Mouse (Mus musculus) heart, embryonic 14.5 days (tissue): ENCODE results near the gene Stard13. TPM values are rescaled to one million over a fixed set of nuclear protein-coding genes. Genes with fewer than 3 reads are reported as not detected.

Source experiments
- ATAC-seq: fragments of 200-750 bp; cut with Nextera tagmentation; 2 replicates; pipeline ENCODE4 v1.8.0; 2017; ENCODE audit warnings: low read depth, moderate TSS enrichment; ENCODE audit not compliant: insufficient number of reproducible peaks, insufficient read depth, low FRiP score
- H3K27ac ChIP-seq, 2 experiments: fragments of 200-500 bp in 1 of 2; fragments of 300-500 bp in 1 of 2; sonication (generic) in 1 of 2; replicated peaks in 1 of 2; 2 replicates each; pipeline ENCODE4 v1.5.1; 2012 to 2014; ENCODE audit warnings: low read depth in 2 of 2, low read length in 2 of 2, control low read depth in 1 of 2, mild to moderate bottlenecking in 1 of 2, mixed read lengths in 1 of 2; ENCODE audit not compliant: control insufficient read depth in 1 of 2, insufficient read depth in 1 of 2
- H3K27me3 ChIP-seq: fragments of 300-500 bp; sonication (generic); 2 replicates; pipeline ENCODE4 v1.6.1; 2014; ENCODE audit warnings: mild to moderate bottlenecking, low read length, control low read depth; ENCODE audit not compliant: control insufficient read depth, insufficient read depth
- H3K36me3 ChIP-seq: fragments of 300-500 bp; sonication (generic); 2 replicates; pipeline ENCODE4 v1.6.1; 2014; ENCODE audit warnings: mild to moderate bottlenecking, control low read depth, low read length, mixed read lengths; ENCODE audit not compliant: control insufficient read depth, insufficient read depth
- H3K4me1 ChIP-seq, 2 experiments: fragments of 200-500 bp in 1 of 2; fragments of 300-500 bp in 1 of 2; sonication (generic) in 1 of 2; 2 replicates each; pipeline ENCODE4 v1.6.1; 2012 to 2014; ENCODE audit warnings: low read length in 2 of 2, control low read depth in 1 of 2, mixed read lengths in 1 of 2; ENCODE audit not compliant: control insufficient read depth in 2 of 2, insufficient read depth in 2 of 2
- H3K4me2 ChIP-seq: fragments of 300-500 bp; sonication (generic); 2 replicates; pipeline ENCODE4 v1.6.1; 2014; ENCODE audit warnings: mild to moderate bottlenecking, low read length
- H3K4me3 ChIP-seq, 2 experiments: fragments of 200-500 bp in 1 of 2; fragments of 300-500 bp in 1 of 2; sonication (generic) in 1 of 2; 2 replicates each; pipeline ENCODE4 v1.5.1; 2012 to 2014; ENCODE audit warnings: low read length in 2 of 2, mild to moderate bottlenecking in 2 of 2, control low read depth in 1 of 2, low read depth in 1 of 2, moderate library complexity in 1 of 2; ENCODE audit not compliant: control insufficient read depth in 1 of 2, insufficient read depth in 1 of 2
- H3K9ac ChIP-seq: fragments of 300-500 bp; sonication (generic); 2 replicates; pipeline ENCODE4 v1.6.1; 2014; ENCODE audit warnings: mild to moderate bottlenecking, low read length
- H3K9me3 ChIP-seq: fragments of 300-500 bp; sonication (generic); 2 replicates; pipeline ENCODE4 v1.6.1; 2016; ENCODE audit warnings: low read length, control low read depth; ENCODE audit not compliant: control insufficient read depth
- WGBS: fragments of 180-500 bp; shearing (Covaris S2); extraction: QIAGEN DNeasy Blood & Tissue Kit; methylation state at CpG from one replicate; pipeline ENCODE4 v1.1.7; 2014; 5-methylcytosine and 5-hydroxymethylcytosine counted together
- polyA plus RNA-seq: library from polyadenylated mRNA; unstranded; fragments of >200 nt; fragmentation: Nextera tagmentation; extraction: Ambion mirVana; gene quantifications from 2 replicates; pipeline ENCODE4 v1.2.1, GENCODE M21; 2014

Gene Stard13
- polyA plus RNA-seq, 1 experiment from 2014 or later: 3.4 TPM

DNA sequence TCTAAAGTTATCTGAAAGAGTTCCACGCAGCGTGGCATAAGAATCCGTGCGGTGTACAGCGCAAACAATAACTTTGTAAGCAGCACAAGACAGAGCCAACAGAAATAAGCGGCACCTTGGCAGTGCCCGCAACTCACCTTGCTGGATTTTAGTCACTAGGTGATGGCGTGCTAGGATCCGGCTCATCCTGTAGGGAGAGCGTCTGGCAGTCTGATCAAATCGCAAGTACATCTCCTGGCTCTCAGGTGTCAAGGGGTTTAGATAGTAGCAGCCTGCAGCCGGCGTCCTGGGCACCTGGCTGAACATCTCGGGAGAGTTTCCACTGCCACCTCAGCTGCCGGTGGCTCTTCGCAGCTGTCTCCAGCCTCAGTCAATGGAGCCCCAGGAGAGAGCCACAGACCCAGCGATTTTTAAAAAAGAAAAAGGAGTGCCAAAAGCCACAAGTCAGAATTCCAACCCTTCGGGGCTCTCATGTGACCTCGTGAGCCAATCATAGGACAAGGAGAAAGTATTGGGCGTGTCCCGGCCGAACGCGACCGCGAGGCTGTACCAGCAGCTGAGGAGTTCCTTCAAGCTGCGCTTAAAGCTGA is 43.8 kb downstream of the Stard13 start:
- H3K27ac ChIP-seq: peak overlapping the region; percentile 11 to 48; a peak in 1 of 4 replicates
- no peaks in the 10 kb centered on the region for H3K36me3 ChIP-seq
- H3K27me3 ChIP-seq: no peaks in the 10 kb centered on the region
- no peaks in the 10 kb centered on the region for H3K9me3 ChIP-seq
- H3K4me3 ChIP-seq: peak overlapping the region; percentile 65 to 68
- ATAC-seq: peak; percentile 84
- peak overlapping the region; percentile 90 for H3K4me2 ChIP-seq
- peak overlapping the region; percentile 76 for H3K9ac ChIP-seq
- WGBS: 2% methylated on average over 27 of the region's 27 CpGs
- peaks cover 6 to 11% of the 10 kb centered on the region in 2 experiments; a peak in 3 of 4 replicates for H3K4me1 ChIP-seq

DNA sequence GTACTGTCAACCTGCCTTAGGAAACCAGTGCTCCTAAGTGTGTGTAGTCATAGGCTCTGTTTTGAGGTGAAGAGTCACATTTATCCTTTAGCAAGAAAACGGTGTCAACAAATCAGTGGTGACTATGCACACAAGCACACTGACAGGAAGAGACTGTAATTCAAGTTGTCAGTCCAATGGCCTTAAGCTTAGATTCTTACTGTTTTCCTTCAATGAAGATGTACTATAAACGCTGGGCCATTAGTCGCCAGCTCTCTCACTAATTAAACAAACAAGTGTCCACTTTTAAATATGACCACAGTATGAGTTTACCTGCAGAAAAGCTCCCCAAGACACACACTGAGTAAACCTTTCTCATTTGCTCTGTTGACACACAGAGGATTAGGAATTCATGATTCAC is 44.3 kb downstream of the Stard13 start:
- no peaks in the 10 kb centered on the region for H3K9me3 ChIP-seq
- H3K36me3 ChIP-seq: no peaks in the 10 kb centered on the region
- no peak for ATAC-seq
- H3K4me1 ChIP-seq: peaks cover 6 to 11% of the 10 kb centered on the region in 2 experiments; a peak in 3 of 4 replicates
- H3K9ac ChIP-seq: peak overlapping the region; percentile 76
- peak overlapping the region; percentile 90 for H3K4me2 ChIP-seq
- 38% methylated on average over 3 of the region's 3 CpGs for WGBS
- H3K27me3 ChIP-seq: no peaks in the 10 kb centered on the region
- peak overlapping the region; percentile 65 to 68; a peak in 3 of 4 replicates for H3K4me3 ChIP-seq
- H3K27ac ChIP-seq: no peak overlapping the region; a peak in 1 of 4 replicates

DNA sequence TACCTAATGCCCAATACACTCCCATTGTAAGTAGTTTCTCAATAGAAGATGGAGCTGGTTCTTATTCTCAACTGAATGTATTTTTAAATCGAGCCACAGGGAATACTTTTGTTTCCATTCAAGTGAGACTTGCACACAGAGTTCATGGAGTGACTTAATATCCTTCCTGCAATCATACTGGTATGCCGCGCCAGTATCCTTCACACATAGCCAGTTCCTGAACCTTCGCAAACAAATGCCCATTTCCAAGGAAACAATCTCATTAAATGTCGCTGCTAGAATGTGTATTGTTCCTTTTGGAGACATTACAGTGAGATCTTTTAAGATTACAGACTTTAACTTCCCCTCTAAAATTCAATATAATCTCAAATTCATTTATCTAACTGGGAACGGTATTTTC is 45.0 kb downstream of the Stard13 start:
- ATAC-seq: no peak
- Histone ChIP-seq H3K9ac (no peak overlapping the region), H3K4me1 (peaks cover 9 to 13% of the 10 kb centered on the region in 2 experiments), H3K4me2 (peak overlapping the region; percentile 90), H3K36me3 (no peaks in the 10 kb centered on the region), H3K27me3 (no peaks in the 10 kb centered on the region), H3K4me3 (peak overlapping the region in 1 of 2 experiments; percentile 65; a peak in 1 of 4 replicates), H3K9me3 (no peaks in the 10 kb centered on the region), H3K27ac (no peak overlapping the region)
- 69% methylated on average over 6 of the region's 6 CpGs for WGBS

DNA sequence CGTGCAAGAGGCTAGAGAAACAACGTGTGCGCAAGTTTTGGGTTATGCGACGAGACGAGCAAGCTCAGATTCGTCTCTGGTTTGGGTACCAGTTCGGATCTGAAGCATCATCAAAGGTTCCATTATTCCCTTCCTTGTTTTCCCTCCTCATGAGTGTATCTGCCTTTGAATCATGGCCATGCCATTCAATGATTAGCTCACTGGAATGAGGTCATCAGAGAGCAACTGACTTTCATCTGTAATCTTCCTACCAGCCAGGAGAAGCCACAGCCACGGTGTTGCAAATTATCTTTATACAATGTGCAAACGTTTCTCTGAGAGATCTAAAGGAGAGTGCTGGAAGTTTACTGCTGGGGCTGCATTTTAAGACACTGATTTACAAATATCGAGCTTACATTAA is 46.3 kb downstream of the Stard13 start:
- H3K36me3 ChIP-seq: no peaks in the 10 kb centered on the region
- no peaks in the 10 kb centered on the region for H3K9me3 ChIP-seq
- no peak overlapping the region for H3K4me3 ChIP-seq
- peaks cover 9 to 16% of the 10 kb centered on the region in 2 experiments for H3K4me1 ChIP-seq
- no peak overlapping the region for H3K4me2 ChIP-seq
- H3K27ac ChIP-seq: no peak overlapping the region
- no peak for ATAC-seq
- no peaks in the 10 kb centered on the region for H3K27me3 ChIP-seq
- no peak overlapping the region for H3K9ac ChIP-seq
- WGBS: 78% methylated on average over 11 of the region's 11 CpGs

DNA sequence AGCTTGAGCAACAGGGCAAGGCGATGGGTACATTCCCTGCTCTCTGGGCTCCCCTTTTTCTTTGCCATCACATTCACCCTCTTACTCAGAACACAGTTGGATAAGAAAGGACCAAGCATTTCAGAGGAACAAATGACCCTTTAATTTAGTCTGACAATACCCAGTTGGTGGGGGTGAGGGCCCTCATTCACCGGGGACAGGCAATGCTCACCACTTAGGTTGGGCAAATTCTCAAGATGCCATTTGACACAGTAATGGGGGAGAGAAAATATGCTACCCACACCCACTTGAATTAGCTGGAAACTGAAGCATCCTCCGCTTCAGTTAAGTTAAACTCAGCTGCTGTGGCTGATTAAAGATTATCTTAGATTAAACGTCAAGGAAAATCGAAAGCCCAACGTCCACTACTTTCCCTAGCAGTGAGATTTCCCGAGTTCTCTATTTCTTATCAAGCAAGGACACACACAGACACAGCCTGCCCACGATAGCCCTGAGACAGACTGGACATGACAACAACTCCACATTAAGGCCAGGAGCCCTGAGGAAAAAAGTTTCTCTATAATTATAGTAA is 48.3 kb downstream of the Stard13 start:
- Histone ChIP-seq H3K27me3 (no peaks in the 10 kb centered on the region), H3K9me3 (no peaks in the 10 kb centered on the region), H3K4me1 (peaks cover 9 to 16% of the 10 kb centered on the region in 2 experiments), H3K4me2 (0 out of 2 replicates have a peak overlapping the region, but pooled peaks have one; percentile 13), H3K4me3 (no peak overlapping the region), H3K27ac (no peak overlapping the region), H3K9ac (no peak overlapping the region), H3K36me3 (no peaks in the 10 kb centered on the region)
- 34% methylated on average over 8 of the region's 8 CpGs for WGBS
- ATAC-seq: no peak

DNA sequence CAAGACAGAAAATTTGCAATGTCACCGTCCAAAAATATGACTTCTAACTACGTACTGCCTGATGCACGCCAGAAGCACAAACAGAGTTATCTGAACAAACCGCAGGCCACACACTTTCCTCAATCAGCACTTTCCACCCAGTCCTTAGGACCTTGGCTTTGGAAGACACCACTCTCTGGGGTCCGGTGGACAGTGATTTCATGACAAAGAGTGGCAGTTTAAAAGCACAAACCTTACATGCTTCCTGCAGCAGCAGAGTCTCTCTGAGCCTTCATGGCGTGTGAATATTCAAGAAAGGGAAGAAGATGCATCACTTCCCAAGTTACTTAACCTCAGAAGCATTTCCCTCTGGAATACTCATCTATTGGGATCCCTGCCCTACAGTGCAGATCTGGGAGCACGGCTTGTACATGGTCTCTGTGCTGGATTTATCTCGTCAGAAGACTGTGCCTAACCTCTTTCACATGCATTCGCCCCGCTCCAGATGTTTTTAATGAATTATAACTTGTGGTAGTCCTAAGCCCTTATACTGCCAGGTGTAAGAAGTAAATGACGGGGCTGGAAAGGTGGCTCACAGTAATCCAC is 49.9 kb downstream of the Stard13 start:
- no peaks in the 10 kb centered on the region for H3K27me3 ChIP-seq
- no peak overlapping the region for H3K4me2 ChIP-seq
- ATAC-seq: no peak
- no peaks in the 10 kb centered on the region for H3K36me3 ChIP-seq
- peaks cover 9 to 16% of the 10 kb centered on the region in 2 experiments for H3K4me1 ChIP-seq
- 65% methylated on average over 11 of the region's 11 CpGs for WGBS
- H3K27ac ChIP-seq: no peak overlapping the region
- H3K9ac ChIP-seq: no peak overlapping the region
- H3K9me3 ChIP-seq: no peaks in the 10 kb centered on the region
- no peak overlapping the region for H3K4me3 ChIP-seq

DNA sequence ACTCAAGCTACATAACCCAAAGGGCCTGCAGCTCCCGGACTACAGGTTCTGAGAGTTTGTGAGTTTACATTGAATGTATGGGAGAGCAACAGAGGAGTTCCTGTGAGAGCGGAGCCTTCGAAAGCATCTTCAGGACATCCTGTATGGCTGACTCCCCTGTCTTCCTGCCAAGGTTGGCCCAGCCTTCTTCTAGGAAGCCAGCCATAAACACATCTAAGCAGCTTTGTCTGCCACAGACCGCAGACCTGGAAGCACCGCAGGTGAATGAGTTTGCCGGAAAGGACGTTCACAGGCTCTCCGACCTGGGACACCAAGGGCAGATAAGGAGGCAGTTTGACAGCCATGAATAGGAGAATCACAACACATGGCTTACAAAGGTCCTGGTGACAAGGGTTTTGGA is 52.3 kb downstream of the Stard13 start:
- H3K27ac ChIP-seq: no peak overlapping the region

More for the DNA sequence above, 52.3 kb downstream of the Stard13 start:
- H3K9ac ChIP-seq: no peak overlapping the region
- H3K4me3 ChIP-seq: no peak overlapping the region
- peaks cover 9 to 16% of the 10 kb centered on the region in 2 experiments for H3K4me1 ChIP-seq
- ATAC-seq: no peak
- no peaks in the 10 kb centered on the region for H3K36me3 ChIP-seq
- no peaks in the 10 kb centered on the region for H3K9me3 ChIP-seq
- no peaks in the 10 kb centered on the region for H3K27me3 ChIP-seq
- H3K4me2 ChIP-seq: no peak overlapping the region
- 88% methylated on average over 8 of the region's 8 CpGs for WGBS
